Mouse (Mus musculus) liver, postnatal 0 days (tissue): ENCODE measurements around the gene Pex14. TPM values are rescaled to one million over a fixed set of nuclear protein-coding genes. Genes with fewer than 3 reads are reported as not detected.

Experiments used
- ATAC-seq: fragments of 200-750 bp; cut with Nextera tagmentation; 2 replicates; pipeline ENCODE4 v1.8.0; 2017; ENCODE audit warnings: mild to moderate bottlenecking, moderate library complexity
- DNase-seq: peaks from one replicate; pipeline ENCODE4 v3.0.0-alpha.2; 2016
- H3K27ac ChIP-seq: fragments of 300-500 bp; sonication (generic); 2 replicates; pipeline ENCODE4 v1.5.1; 2014; ENCODE audit warnings: antibody characterized with exemption, moderate library complexity, mild to moderate bottlenecking, low read depth
- H3K27me3 ChIP-seq: fragments of 300-500 bp; sonication (generic); 2 replicates; pipeline ENCODE4 v1.6.1; 2014; ENCODE audit warnings: low read length, control low read depth, mixed read lengths; ENCODE audit not compliant: insufficient read depth
- H3K36me3 ChIP-seq: fragments of 300-500 bp; sonication (generic); replicated peaks from 2 replicates; pipeline ENCODE4 v1.6.1; 2014; ENCODE audit warnings: mild to moderate bottlenecking, control low read depth, low read length, moderate library complexity, mixed read lengths; ENCODE audit not compliant: insufficient read depth
- H3K4me1 ChIP-seq: fragments of 300-500 bp; sonication (generic); 2 replicates; pipeline ENCODE4 v1.6.1; 2014; ENCODE audit warnings: antibody characterized with exemption, mild to moderate bottlenecking, control low read depth; ENCODE audit not compliant: insufficient read depth
- H3K4me2 ChIP-seq: fragments of 300-500 bp; sonication (generic); 2 replicates; pipeline ENCODE4 v1.6.1; 2014; ENCODE audit warnings: low read depth, mild to moderate bottlenecking, low read length, moderate library complexity, mixed read lengths
- H3K4me3 ChIP-seq: fragments of 300-500 bp; sonication (generic); 2 replicates; pipeline ENCODE4 v1.5.1; 2014; ENCODE audit warnings: low read depth, low read length
- H3K9ac ChIP-seq: fragments of 300-500 bp; sonication (generic); replicated peaks from 2 replicates; pipeline ENCODE4 v1.6.1; 2014; ENCODE audit warnings: mild to moderate bottlenecking, moderate library complexity
- H3K9me3 ChIP-seq: fragments of 300-500 bp; sonication (generic); 2 replicates; pipeline ENCODE4 v1.6.1; 2016; ENCODE audit warnings: mild to moderate bottlenecking, control low read depth, low read length, mixed read lengths
- CTCF ChIP-seq: sonication (generic); IDR thresholded peaks from 2 replicates; pipeline ENCODE4 v1.5.1; 2016; ENCODE audit warnings: antibody characterized with exemption, low read depth
- EP300 ChIP-seq: IDR thresholded peaks from 2 replicates; pipeline ENCODE4 v1.6.1; 2016; ENCODE audit warnings: antibody characterized with exemption, low read depth, mild to moderate bottlenecking
- WGBS: fragments of 180-500 bp; shearing (Covaris S2); extraction: QIAGEN DNeasy Blood & Tissue Kit; methylation state at CpG from one replicate; pipeline ENCODE4 v1.1.7; 2014; ENCODE audit not compliant: insufficient replicate concordance; 5-methylcytosine and 5-hydroxymethylcytosine counted together
- polyA plus RNA-seq: library from polyadenylated mRNA; unstranded; fragments of >200 nt; fragmentation: Nextera tagmentation; extraction: Ambion mirVana; gene quantifications from 2 replicates; pipeline ENCODE4 v1.2.1, GENCODE M21; 2015

Pex14 gene
- polyA plus RNA-seq, 1 experiment from 2014 or later = 53.6 TPM

DNA sequence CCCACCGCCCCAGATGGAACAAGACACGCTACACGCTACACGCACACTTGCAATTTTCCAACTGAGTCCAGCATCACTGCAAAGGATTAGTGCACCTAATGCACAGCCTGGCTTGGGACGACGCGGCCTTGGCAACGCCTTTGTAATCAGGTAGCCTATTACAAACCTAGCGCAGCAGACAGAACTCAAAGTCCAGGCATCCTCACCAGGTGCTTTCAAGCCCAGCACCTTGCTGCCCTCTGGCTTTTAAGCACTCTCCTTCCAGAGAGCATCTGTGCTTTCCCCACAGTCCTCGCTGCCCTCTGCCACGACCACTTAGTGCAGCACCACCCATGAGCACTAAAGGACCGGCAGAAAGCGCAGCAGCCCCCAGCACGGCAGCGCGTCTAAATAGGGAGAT lies 42.7 kb downstream of the Pex14 start:
- DNase-seq (no peak), ATAC-seq (no peak)
- Histone ChIP-seq H3K4me1 (peaks cover 3% of the 10 kb centered on the region), H3K27me3 (no peaks in the 10 kb centered on the region), H3K27ac (no peak overlapping the region), H3K36me3 (0 out of 2 replicates have a peak, but pooled peaks cover 2% of the 10 kb centered on the region), H3K4me2 (no peak overlapping the region), H3K9ac (no peak overlapping the region), H3K4me3 (no peak overlapping the region), H3K9me3 (no peaks in the 10 kb centered on the region)
- 77% methylated on average over 16 of the region's 16 CpGs for WGBS
- TF ChIP-seq CTCF (0 out of 2 replicates have a peak, but pooled peaks have one; percentile 12), EP300 (no peak)

- no peaks in the 10 kb centered on the region for H3K27me3 ChIP-seq
- H3K4me3 ChIP-seq = no peak overlapping the region
- no peak overlapping the region for H3K9ac ChIP-seq
- 0 out of 2 replicates have a peak, but pooled peaks cover 2% of the 10 kb centered on the region for H3K36me3 ChIP-seq
- DNase-seq (no peak), ATAC-seq (no peak)
- WGBS = 53% methylated on average over 6 of the region's 6 CpGs
- no peak for TF ChIP-seq EP300
- TF ChIP-seq CTCF = no peak
- H3K4me2 ChIP-seq = no peak overlapping the region
- H3K27ac ChIP-seq = no peak overlapping the region
- H3K4me1 ChIP-seq = peaks cover 3% of the 10 kb centered on the region
- no peaks in the 10 kb centered on the region for H3K9me3 ChIP-seq
Observed at GRCm38 (mm10) chr4:149055847-149056246, 43.8 kb downstream of the Pex14 start.

DNA sequence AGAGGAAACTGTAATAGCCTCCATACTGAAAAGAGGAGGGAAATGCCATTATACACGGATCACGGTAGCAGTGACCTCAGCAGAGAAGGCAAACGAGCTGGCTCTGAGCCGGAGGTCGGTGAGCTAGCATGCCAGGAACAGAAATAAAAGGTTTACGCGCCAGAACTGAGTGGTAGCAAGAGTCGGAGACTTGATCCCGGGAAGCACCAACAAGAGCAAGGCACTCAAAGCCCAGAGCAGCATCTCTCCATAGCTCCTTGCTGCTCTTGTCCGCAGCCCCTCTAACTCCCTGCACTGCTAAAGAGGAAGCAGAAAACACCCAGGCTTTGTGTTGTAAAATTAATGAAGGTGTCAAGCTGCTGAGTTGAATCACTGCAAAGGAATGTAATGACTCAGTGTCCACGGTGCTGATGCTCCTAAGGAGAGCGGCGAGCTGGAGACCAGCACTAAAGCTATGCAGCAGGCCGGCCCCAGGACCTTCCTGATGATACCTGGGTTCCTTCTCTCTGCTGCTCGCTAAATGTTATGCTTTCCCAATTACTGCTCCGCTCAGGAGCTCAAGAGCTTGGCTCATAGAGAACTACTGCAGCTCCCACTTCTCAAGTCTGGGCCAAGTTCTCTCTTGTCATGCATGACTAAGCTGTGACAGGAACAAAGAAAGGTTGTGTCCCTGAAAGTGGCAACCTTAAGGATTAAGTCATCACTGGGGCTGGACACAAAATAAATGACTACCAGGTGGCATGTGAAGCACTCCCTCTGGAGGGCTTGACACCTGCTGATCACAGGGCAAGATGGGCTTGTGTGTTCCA lies 50.1 kb downstream of the Pex14 start:
- no peak for DNase-seq
- Histone ChIP-seq H3K27ac (no peak overlapping the region), H3K9me3 (no peaks in the 10 kb centered on the region), H3K9ac (no peak overlapping the region), H3K4me2 (peak overlapping the region; percentile 24), H3K4me1 (peaks cover 8% of the 10 kb centered on the region), H3K4me3 (no peak overlapping the region), H3K27me3 (no peaks in the 10 kb centered on the region), H3K36me3 (0 out of 2 replicates have a peak, but pooled peaks cover 5% of the 10 kb centered on the region)
- 35% methylated on average over 16 of the region's 16 CpGs for WGBS
- no peak for ATAC-seq
- TF ChIP-seq EP300 = no peak
- TF ChIP-seq CTCF = no peak

- H3K27me3 ChIP-seq = no peaks in the 10 kb centered on the region
- H3K36me3 ChIP-seq = 0 out of 2 replicates have a peak, but pooled peaks cover 3% of the 10 kb centered on the region
- no peak overlapping the region for H3K9ac ChIP-seq
- no peaks in the 10 kb centered on the region for H3K9me3 ChIP-seq
- no peak overlapping the region for H3K4me3 ChIP-seq
- 52% methylated on average over 10 of the region's 10 CpGs for WGBS
- no peak for DNase-seq
- peaks cover 8% of the 10 kb centered on the region for H3K4me1 ChIP-seq
- TF ChIP-seq EP300 (no peak), CTCF (no peak)
- no peak overlapping the region for H3K27ac ChIP-seq
- H3K4me2 ChIP-seq = peak overlapping the region; percentile 24
- ATAC-seq = no peak
Observed at GRCm38 (mm10) chr4:149048625-149049228, 50.9 kb downstream of the Pex14 start.

DNA sequence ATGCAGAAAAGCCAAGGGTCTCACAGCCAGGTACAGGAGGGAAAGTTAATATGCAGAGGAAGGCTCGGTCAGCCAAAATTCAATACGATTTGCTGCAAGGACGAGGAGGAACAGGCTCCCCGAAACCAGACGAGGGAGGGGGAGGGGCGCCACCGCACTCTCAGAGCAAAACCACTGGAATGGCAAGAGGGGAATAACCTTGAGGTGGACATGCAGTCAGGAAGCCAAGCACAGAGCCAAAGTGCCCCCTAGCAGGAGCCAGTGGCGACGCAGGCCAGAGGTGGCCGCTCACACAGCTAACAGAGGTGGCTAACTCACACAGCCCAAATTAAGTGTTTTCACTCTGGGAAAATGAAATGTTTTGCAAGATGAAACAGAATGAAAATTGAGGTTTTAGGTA lies 52.3 kb downstream of the Pex14 start:
- no peak overlapping the region for H3K4me3 ChIP-seq
- WGBS = 18% methylated on average over 10 of the region's 10 CpGs
- H3K9me3 ChIP-seq = no peaks in the 10 kb centered on the region
- 0 out of 2 replicates have a peak, but pooled peaks cover 3% of the 10 kb centered on the region for H3K36me3 ChIP-seq
- H3K4me1 ChIP-seq = peaks cover 8% of the 10 kb centered on the region
- no peak overlapping the region for H3K9ac ChIP-seq
- H3K27me3 ChIP-seq = no peaks in the 10 kb centered on the region
- H3K4me2 ChIP-seq = no peak overlapping the region
- no peak overlapping the region for H3K27ac ChIP-seq
- TF ChIP-seq CTCF (peak; percentile 69), EP300 (no peak)
- ATAC-seq (peak; percentile 59), DNase-seq (peak; percentile 63)

DNA sequence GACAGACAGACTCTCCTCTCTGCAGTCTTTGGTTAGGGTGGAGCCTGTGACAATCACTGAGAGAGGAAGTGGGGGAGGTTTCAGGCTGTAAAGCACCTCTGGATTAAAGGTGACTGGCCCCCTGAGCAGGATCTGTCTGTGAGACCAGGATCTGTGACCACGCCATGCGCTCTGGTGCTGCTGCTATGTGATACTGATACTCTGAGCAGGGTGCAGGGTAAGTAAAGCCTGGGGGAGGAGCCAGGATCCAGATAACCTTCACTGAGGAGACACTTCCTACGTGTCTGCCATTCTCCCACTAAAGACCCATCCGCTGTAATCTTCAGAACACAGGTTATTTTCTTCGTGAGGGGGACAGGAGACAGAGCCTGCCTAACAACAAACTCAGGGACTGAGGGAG lies 53.8 kb downstream of the Pex14 start:
- H3K9ac ChIP-seq = no peak overlapping the region
- peaks cover 8% of the 10 kb centered on the region for H3K4me1 ChIP-seq
- WGBS = 27% methylated on average over 5 of the region's 5 CpGs
- DNase-seq (no peak), ATAC-seq (peak; percentile 23; the same call in 1 of the 2 replicates)
- no peak overlapping the region for H3K4me2 ChIP-seq
- TF ChIP-seq EP300 = no peak
- no peak for TF ChIP-seq CTCF
- H3K4me3 ChIP-seq = no peak overlapping the region
- 0 out of 2 replicates have a peak, but pooled peaks cover 3% of the 10 kb centered on the region for H3K36me3 ChIP-seq
- no peaks in the 10 kb centered on the region for H3K9me3 ChIP-seq
- no peak overlapping the region for H3K27ac ChIP-seq
- no peaks in the 10 kb centered on the region for H3K27me3 ChIP-seq
